Mouse (Mus musculus) midbrain, embryonic 10.5 days (tissue): Measurements from ENCODE around the gene Slc25a16. TPM values are rescaled to one million over a fixed set of nuclear protein-coding genes. Genes with fewer than 3 reads are reported as not detected.

Source experiments
- DNase-seq: peaks from one replicate; pipeline ENCODE4 v3.0.0-alpha.2; 2017; ENCODE audit warnings: low spot score
- H3K27ac ChIP-seq: fragments of 300-500 bp; sonication (generic); replicated peaks from 2 replicates; pipeline ENCODE4 v1.5.1; 2016; ENCODE audit warnings: mild to moderate bottlenecking
- H3K27me3 ChIP-seq: fragments of 300-500 bp; sonication (generic); 2 replicates; pipeline ENCODE4 v1.6.1; 2016; ENCODE audit warnings: low read depth, mild to moderate bottlenecking; ENCODE audit not compliant: poor library complexity, severe bottlenecking
- H3K36me3 ChIP-seq: fragments of 300-500 bp; sonication (generic); 2 replicates; pipeline ENCODE4 v1.6.1; 2016; ENCODE audit warnings: mild to moderate bottlenecking, moderate library complexity
- H3K4me1 ChIP-seq: fragments of 300-500 bp; sonication (generic); 2 replicates; pipeline ENCODE4 v1.6.1; 2016
- H3K4me3 ChIP-seq: fragments of 300-500 bp; sonication (generic); 2 replicates; pipeline ENCODE4 v1.5.1; 2016; ENCODE audit warnings: mild to moderate bottlenecking, moderate library complexity
- H3K9me3 ChIP-seq: fragments of 300-500 bp; sonication (generic); replicated peaks from 2 replicates; pipeline ENCODE4 v1.6.1; 2016; ENCODE audit warnings: mild to moderate bottlenecking
- WGBS: fragments of 180-500 bp; shearing (Covaris S2); methylation state at CpG from one replicate; pipeline ENCODE4 v1.1.7; 2016; 5-methylcytosine and 5-hydroxymethylcytosine counted together
- polyA plus RNA-seq: library from polyadenylated mRNA; unstranded; fragments of >200 nt; fragmentation: Nextera tagmentation; extraction: Ambion mirVana; gene quantifications from 2 replicates; pipeline ENCODE4 v1.2.1, GENCODE M21; 2016

The Slc25a16 gene
- polyA plus RNA-seq, 1 experiment from 2014 or later, result 8.5 TPM

- no peaks in the 10 kb centered on the region for H3K9me3 ChIP-seq
- WGBS, result 89% methylated on average over 2 of the region's 2 CpGs
These were observed 9.3 kb upstream of the Slc25a16 start for GRCm38 (mm10) chr10:62911120-62911519.

GRCm38 (mm10) chr10:62918985-62919384, 1.4 kb upstream of the Slc25a16 start:
- no peak overlapping the region for H3K4me3 ChIP-seq
- no peaks in the 10 kb centered on the region for H3K9me3 ChIP-seq

More at GRCm38 (mm10) chr10:62911120-62911519, 9.3 kb upstream of the Slc25a16 start:
- H3K4me3 ChIP-seq, result no peak overlapping the region
- no peak overlapping the region for H3K27ac ChIP-seq
- DNase-seq, result no peak
- no peaks in the 10 kb centered on the region for H3K36me3 ChIP-seq
- H3K4me1 ChIP-seq, result no peaks in the 10 kb centered on the region
- no peaks in the 10 kb centered on the region for H3K27me3 ChIP-seq

GRCm38 (mm10) chr10:62920766-62921156, 328 bp downstream of the Slc25a16 start:
- 0% methylated on average over 29 of the region's 29 CpGs for WGBS
- Histone ChIP-seq H3K4me3 (peak overlapping the region; percentile 87), H3K27ac (peak overlapping the region; percentile 86), H3K36me3 (no peaks in the 10 kb centered on the region), H3K27me3 (no peaks in the 10 kb centered on the region), H3K9me3 (no peaks in the 10 kb centered on the region), H3K4me1 (peaks cover 17% of the 10 kb centered on the region)
- no peak for DNase-seq

More at GRCm38 (mm10) chr10:62918985-62919384, 1.4 kb upstream of the Slc25a16 start:
- no peaks in the 10 kb centered on the region for H3K27me3 ChIP-seq
- WGBS, result 85% methylated on average over 3 of the region's 3 CpGs
- H3K4me1 ChIP-seq, result peaks cover 17% of the 10 kb centered on the region
- no peak overlapping the region for H3K27ac ChIP-seq
- no peaks in the 10 kb centered on the region for H3K36me3 ChIP-seq
- DNase-seq, result no peak

GRCm38 (mm10) chr10:62924096-62924635, 3.7 kb downstream of the Slc25a16 start:
- 91% methylated on average over 4 of the region's 4 CpGs for WGBS

GRCm38 (mm10) chr10:62932381-62932780, 11.9 kb downstream of the Slc25a16 start:
- no peaks in the 10 kb centered on the region for H3K9me3 ChIP-seq
- no peak overlapping the region for H3K4me3 ChIP-seq
- no peaks in the 10 kb centered on the region for H3K4me1 ChIP-seq
- no peak overlapping the region for H3K27ac ChIP-seq
- H3K36me3 ChIP-seq, result peaks cover 72% of the 10 kb centered on the region
- H3K27me3 ChIP-seq, result no peaks in the 10 kb centered on the region
- DNase-seq, result no peak
- WGBS, result 87% methylated on average over 1 of the region's 1 CpGs

More at GRCm38 (mm10) chr10:62924096-62924635, 3.7 kb downstream of the Slc25a16 start:
- Histone ChIP-seq H3K27ac (no peak overlapping the region), H3K9me3 (no peaks in the 10 kb centered on the region), H3K4me3 (no peak overlapping the region), H3K36me3 (peaks cover 13% of the 10 kb centered on the region), H3K27me3 (no peaks in the 10 kb centered on the region), H3K4me1 (peaks cover 17% of the 10 kb centered on the region)
- DNase-seq, result no peak

GRCm38 (mm10) chr10:62944975-62945580, 24.6 kb downstream of the Slc25a16 start:
- no peak for DNase-seq
- WGBS, result 90% methylated on average over 10 of the region's 10 CpGs
- peaks cover 49% of the 10 kb centered on the region for H3K36me3 ChIP-seq
- no peak overlapping the region for H3K27ac ChIP-seq
- H3K4me3 ChIP-seq, result no peak overlapping the region
- H3K9me3 ChIP-seq, result no peaks in the 10 kb centered on the region
- H3K4me1 ChIP-seq, result peaks cover 9% of the 10 kb centered on the region
- no peaks in the 10 kb centered on the region for H3K27me3 ChIP-seq

GRCm38 (mm10) chr10:62946738-62947471, 26.5 kb downstream of the Slc25a16 start, which contains the start of gene Dna2:
TSS of gene Dna2 (plus strand) at chr10:62947026.
- WGBS, result under 1% methylated on average over 68 of the region's 68 CpGs
- H3K27me3 ChIP-seq, result no peaks in the 10 kb centered on the region
- peaks cover 63% of the 10 kb centered on the region for H3K36me3 ChIP-seq

GRCm38 (mm10) chr10:62948551-62948950, 28.1 kb downstream of the Slc25a16 start:
- H3K4me3 ChIP-seq, result no peak overlapping the region
- H3K27me3 ChIP-seq, result no peaks in the 10 kb centered on the region
- no peak for DNase-seq
- WGBS, result 97% methylated on average over 7 of the region's 7 CpGs
- H3K27ac ChIP-seq, result no peak overlapping the region
- no peaks in the 10 kb centered on the region for H3K9me3 ChIP-seq
- H3K4me1 ChIP-seq, result peaks cover 9% of the 10 kb centered on the region
- H3K36me3 ChIP-seq, result peaks cover 62% of the 10 kb centered on the region

More at GRCm38 (mm10) chr10:62946738-62947471, 26.5 kb downstream of the Slc25a16 start, which contains the start of gene Dna2:
- peaks cover 9% of the 10 kb centered on the region for H3K4me1 ChIP-seq
- H3K9me3 ChIP-seq, result no peaks in the 10 kb centered on the region
- peak; percentile 88 for DNase-seq
- peak within 1 kb of the TSS; percentile 80 for H3K4me3 ChIP-seq
- H3K27ac ChIP-seq, result peak within 1 kb of the TSS; percentile 92

- H3K9me3 ChIP-seq, result no peaks in the 10 kb centered on the region
- 96% methylated on average over 7 of the region's 7 CpGs for WGBS
- no peaks in the 10 kb centered on the region for H3K27me3 ChIP-seq
- no peak for DNase-seq
- peaks cover 98% of the 10 kb centered on the region for H3K36me3 ChIP-seq
- H3K4me1 ChIP-seq, result no peaks in the 10 kb centered on the region
- no peak overlapping the region for H3K4me3 ChIP-seq
- no peak overlapping the region for H3K27ac ChIP-seq
These were observed 43.5 kb downstream of the Slc25a16 start for GRCm38 (mm10) chr10:62963956-62964355.

- Histone ChIP-seq H3K36me3 (peaks cover 98% of the 10 kb centered on the region), H3K4me3 (no peak overlapping the region), H3K9me3 (no peaks in the 10 kb centered on the region), H3K27me3 (no peaks in the 10 kb centered on the region), H3K27ac (no peak overlapping the region), H3K4me1 (no peaks in the 10 kb centered on the region)
- no peak for DNase-seq
- 94% methylated on average over 11 of the region's 11 CpGs for WGBS
These were observed 45.4 kb downstream of the Slc25a16 start for GRCm38 (mm10) chr10:62965796-62966195.

GRCm38 (mm10) chr10:62966291-62966690, 45.9 kb downstream of the Slc25a16 start:
- Histone ChIP-seq H3K36me3 (peaks cover 98% of the 10 kb centered on the region), H3K27me3 (no peaks in the 10 kb centered on the region), H3K4me1 (no peaks in the 10 kb centered on the region), H3K9me3 (no peaks in the 10 kb centered on the region), H3K27ac (no peak overlapping the region), H3K4me3 (no peak overlapping the region)
- WGBS, result 95% methylated on average over 15 of the region's 15 CpGs
- DNase-seq, result no peak

- Histone ChIP-seq H3K4me3 (no peak overlapping the region), H3K4me1 (no peaks in the 10 kb centered on the region), H3K27me3 (no peaks in the 10 kb centered on the region), H3K9me3 (no peaks in the 10 kb centered on the region), H3K27ac (no peak overlapping the region), H3K36me3 (peaks cover 85% of the 10 kb centered on the region)
- WGBS, result 80% methylated on average over 16 of the region's 16 CpGs
- no peak for DNase-seq
These were observed 51.4 kb downstream of the Slc25a16 start for GRCm38 (mm10) chr10:62971821-62972220.

GRCm38 (mm10) chr10:62979667-62980038, 59.2 kb downstream of the Slc25a16 start:
- no peak for DNase-seq
- Histone ChIP-seq H3K27ac (peak overlapping the region; percentile 97), H3K4me1 (peaks cover 10% of the 10 kb centered on the region), H3K4me3 (peak overlapping the region; percentile 97), H3K27me3 (peaks cover 5% of the 10 kb centered on the region; the same call in 1 of the 2 replicates), H3K9me3 (no peaks in the 10 kb centered on the region), H3K36me3 (peaks cover 43% of the 10 kb centered on the region)
- WGBS, result 13% methylated on average over 10 of the region's 10 CpGs
